Mouse (Mus musculus) spleen, adult 2 months (tissue): ENCODE results near the gene Pip5k1c. TPM values are rescaled to one million over a fixed set of nuclear protein-coding genes. Genes with fewer than 3 reads are reported as not detected.

ENCODE experiments used
- DNase-seq, 2 experiments: peaks; one replicate each; pipeline versions ENCODE4 v3.0.0 to v3.0.0-alpha.2; 2012 to 2021; ENCODE audit warnings: low spot score in 2 of 2, low read depth in 1 of 2
- H3K27ac ChIP-seq: fragments of 200-500 bp; 2 replicates; pipeline ENCODE4 v1.5.1; 2012; ENCODE audit warnings: low read length, inconsistent platforms; ENCODE audit not compliant: insufficient read depth
- H3K27me3 ChIP-seq: fragments of 200-500 bp; 2 replicates; pipeline ENCODE4 v1.6.1; 2012; ENCODE audit warnings: mild to moderate bottlenecking, moderate library complexity, low read length, inconsistent platforms; ENCODE audit not compliant: control insufficient read depth, insufficient read depth
- H3K36me3 ChIP-seq: fragments of 200-500 bp; 2 replicates; pipeline ENCODE4 v1.6.1; 2012; ENCODE audit warnings: mild to moderate bottlenecking, low read length, inconsistent platforms; ENCODE audit not compliant: control insufficient read depth, insufficient read depth
- H3K4me1 ChIP-seq: fragments of 200-500 bp; 2 replicates; pipeline ENCODE4 v1.6.1; 2011; ENCODE audit warnings: inconsistent platforms; ENCODE audit not compliant: control insufficient read depth, insufficient read depth, insufficient read length
- H3K4me3 ChIP-seq: fragments of 200-500 bp; 2 replicates; pipeline ENCODE4 v1.5.1; 2011; ENCODE audit warnings: mild to moderate bottlenecking, inconsistent platforms; ENCODE audit not compliant: insufficient read depth, insufficient read length; ENCODE audit errors: extremely low read depth
- CTCF ChIP-seq: fragments of 200-500 bp; IDR thresholded peaks from 2 replicates; pipeline ENCODE4 v1.5.1; 2011; ENCODE audit warnings: mild to moderate bottlenecking, inconsistent platforms; ENCODE audit not compliant: insufficient read depth, insufficient read length, insufficient replicate concordance; ENCODE audit errors: extremely low read depth
- POLR2A ChIP-seq: fragments of 200-500 bp; IDR thresholded peaks from 2 replicates; pipeline ENCODE4 v1.6.1; 2011; ENCODE audit warnings: low read depth, low read length, inconsistent platforms
- WGBS: fragments of 180-500 bp; shearing (Covaris S2); methylation state at CpG from one replicate; pipeline ENCODE4 v1.1.7; 2018; 5-methylcytosine and 5-hydroxymethylcytosine counted together
- polyA plus RNA-seq: library from polyadenylated mRNA; depleted of rRNA; stranded (reverse); fragments of >200 nt; gene quantifications from 2 replicates; pipeline ENCODE4 v1.2.3, GENCODE M21; 2012

Gene Pip5k1c
- polyA plus RNA-seq, 1 experiment: 93.2 TPM

DNA sequence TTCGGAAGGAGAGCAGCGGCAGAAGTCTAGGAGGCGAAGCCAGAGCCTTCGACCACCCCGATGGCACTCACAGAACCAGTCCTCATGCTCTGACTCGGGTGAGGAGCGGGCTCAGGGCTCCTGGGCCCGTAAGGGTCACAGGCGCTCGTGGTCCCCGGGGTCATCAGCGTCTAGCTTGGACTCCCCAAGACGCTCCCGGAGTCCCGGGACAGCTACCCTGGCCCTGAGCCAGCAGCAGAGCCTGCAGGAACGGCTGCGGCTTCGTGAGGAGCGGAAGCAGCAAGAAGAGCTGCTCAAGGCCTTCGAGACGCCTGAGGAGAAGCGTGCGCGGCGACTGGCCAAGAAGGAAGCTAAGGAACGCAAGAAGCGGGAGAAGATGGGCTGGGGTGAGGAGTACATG is 29.7 kb downstream of the Pip5k1c start:
- Histone ChIP-seq H3K27ac (no peak overlapping the region), H3K4me3 (no peak overlapping the region), H3K36me3 (peaks cover 44% of the 10 kb centered on the region), H3K27me3 (no peaks in the 10 kb centered on the region), H3K4me1 (peaks cover 9% of the 10 kb centered on the region; the same call in 1 of the 2 replicates)
- 91% methylated on average over 27 of the region's 27 CpGs for WGBS
- no peak for DNase-seq
- TF ChIP-seq CTCF (no peak), POLR2A (no peak)

DNA sequence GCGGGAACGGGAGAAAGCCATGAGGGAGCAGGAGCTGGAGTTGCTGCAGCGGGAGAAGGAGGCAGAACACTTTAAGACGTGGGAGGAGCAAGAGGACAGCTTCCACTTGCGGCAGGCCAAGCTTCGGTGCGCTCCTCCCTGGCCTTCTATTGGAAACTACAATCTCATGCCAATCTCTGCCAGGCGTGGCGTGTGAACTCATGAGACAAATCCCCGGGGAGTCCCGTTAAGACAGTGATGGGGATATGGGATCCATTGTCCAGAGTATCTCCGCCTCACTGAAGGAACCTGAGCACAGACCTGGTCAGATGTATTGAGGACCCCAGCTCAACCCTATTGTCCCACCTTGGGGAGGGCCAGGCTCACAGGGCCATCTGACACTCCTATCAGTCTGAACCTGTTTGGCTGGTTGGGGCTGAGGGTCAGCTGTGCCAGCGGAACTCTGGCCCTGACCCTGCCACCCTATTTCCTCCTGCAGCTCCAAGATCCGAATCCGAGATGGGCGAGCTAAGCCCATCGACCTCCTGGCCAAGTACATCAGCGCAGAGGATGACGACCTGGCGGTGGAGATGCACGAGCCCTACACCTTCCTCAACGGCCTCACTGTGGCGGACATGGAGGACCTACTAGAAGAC is 30.5 kb downstream of the Pip5k1c start:
- TF ChIP-seq CTCF (no peak), POLR2A (no peak)
- Histone ChIP-seq H3K4me3 (no peak overlapping the region), H3K27me3 (no peaks in the 10 kb centered on the region), H3K36me3 (peaks cover 42% of the 10 kb centered on the region), H3K27ac (no peak overlapping the region), H3K4me1 (peaks cover 9% of the 10 kb centered on the region; the same call in 1 of the 2 replicates)
- no peak for DNase-seq
- 95% methylated on average over 23 of the region's 23 CpGs for WGBS

DNA sequence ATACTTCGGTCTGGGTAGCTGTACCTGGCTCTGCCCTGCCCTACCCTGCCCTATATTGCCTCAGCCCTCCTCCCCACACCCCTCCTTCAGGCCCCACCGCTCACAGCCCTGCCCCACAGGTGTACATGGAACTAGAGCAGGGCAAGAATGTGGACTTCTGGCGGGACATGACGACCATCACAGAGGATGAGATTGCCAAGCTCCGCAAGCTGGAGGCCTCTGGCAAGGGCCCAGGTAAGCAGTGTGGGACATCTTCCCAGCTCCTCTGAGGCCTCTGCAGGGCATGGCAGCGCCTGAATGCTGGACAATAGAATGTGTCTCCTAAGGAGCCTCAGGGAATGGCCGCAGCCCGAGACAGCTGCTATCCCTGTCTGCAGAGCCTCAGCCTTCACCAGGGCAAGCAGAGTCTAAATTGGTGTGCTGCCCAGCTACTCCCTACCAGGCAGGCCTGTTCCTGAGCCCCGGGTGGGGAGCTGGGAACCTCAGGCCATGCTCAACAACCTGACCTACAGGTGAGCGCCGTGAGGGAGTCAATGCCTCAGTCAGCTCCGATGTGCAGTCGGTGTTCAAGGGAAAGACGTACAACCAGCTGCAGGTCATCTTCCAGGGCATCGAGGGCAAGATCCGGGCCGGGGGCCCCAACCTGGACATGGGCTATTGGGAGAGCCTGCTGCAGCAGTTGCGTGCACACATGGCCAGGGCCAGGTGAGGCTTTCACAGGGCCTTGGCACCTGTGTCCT is 31.2 kb downstream of the Pip5k1c start:
- Histone ChIP-seq H3K4me3 (no peak overlapping the region), H3K4me1 (peaks cover 14% of the 10 kb centered on the region; the same call in 1 of the 2 replicates), H3K27me3 (no peaks in the 10 kb centered on the region), H3K36me3 (peaks cover 42% of the 10 kb centered on the region), H3K27ac (no peak overlapping the region)
- no peak for DNase-seq
- TF ChIP-seq CTCF: no peak
- TF ChIP-seq POLR2A: no peak
- WGBS: 96% methylated on average over 18 of the region's 18 CpGs

DNA sequence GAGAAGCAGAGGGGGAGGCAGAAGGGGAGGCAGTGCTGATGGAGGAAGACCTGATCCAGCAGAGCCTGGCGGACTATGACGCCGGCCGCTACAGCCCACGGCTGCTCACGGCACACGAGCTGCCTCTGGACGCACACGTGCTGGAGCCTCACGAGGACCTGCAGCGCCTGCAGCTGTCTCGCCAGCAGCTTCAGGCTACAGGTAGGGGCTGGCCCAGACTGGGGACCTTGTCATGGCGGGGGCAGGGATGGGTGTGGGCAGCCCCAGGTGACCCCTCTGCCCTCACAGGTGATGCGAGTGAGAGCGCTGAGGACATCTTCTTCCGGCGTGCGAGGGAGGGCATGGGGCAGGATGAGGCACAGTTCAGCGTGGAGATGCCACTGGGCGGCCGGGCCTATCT is 32.4 kb downstream of the Pip5k1c start:
- H3K27ac ChIP-seq: no peak overlapping the region
- no peak overlapping the region for H3K4me3 ChIP-seq
- no peak for DNase-seq
- 95% methylated on average over 21 of the region's 21 CpGs for WGBS
- H3K36me3 ChIP-seq: peaks cover 42% of the 10 kb centered on the region
- no peaks in the 10 kb centered on the region for H3K27me3 ChIP-seq
- H3K4me1 ChIP-seq: peaks cover 20% of the 10 kb centered on the region; the same call in 1 of the 2 replicates
- TF ChIP-seq CTCF (no peak), POLR2A (no peak)

DNA sequence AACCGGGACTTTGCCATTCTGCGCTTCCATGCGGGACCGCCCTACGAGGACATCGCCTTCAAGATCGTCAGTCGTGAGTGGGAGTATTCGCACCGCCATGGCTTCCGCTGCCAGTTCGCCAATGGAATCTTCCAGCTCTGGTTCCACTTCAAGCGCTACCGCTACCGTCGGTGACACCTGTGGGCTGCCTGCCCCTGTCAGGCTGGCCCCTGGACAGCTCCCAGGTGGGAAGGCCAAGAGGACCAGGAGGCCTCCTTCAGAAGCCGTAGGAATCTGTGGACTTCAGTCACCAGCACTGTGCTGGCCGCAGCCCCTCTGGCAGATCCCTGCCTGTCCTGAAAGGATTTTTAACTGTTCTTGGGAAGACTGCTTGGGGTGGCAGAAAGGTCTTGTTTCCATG is 33.0 kb downstream of the Pip5k1c start:
- H3K4me3 ChIP-seq: no peak overlapping the region
- peaks cover 42% of the 10 kb centered on the region for H3K36me3 ChIP-seq
- no peak overlapping the region for H3K27ac ChIP-seq
- H3K4me1 ChIP-seq: peaks cover 26% of the 10 kb centered on the region; the same call in 1 of the 2 replicates
- WGBS: 94% methylated on average over 18 of the region's 18 CpGs
- no peaks in the 10 kb centered on the region for H3K27me3 ChIP-seq
- no peak for TF ChIP-seq POLR2A
- TF ChIP-seq CTCF: no peak
- no peak for DNase-seq

DNA sequence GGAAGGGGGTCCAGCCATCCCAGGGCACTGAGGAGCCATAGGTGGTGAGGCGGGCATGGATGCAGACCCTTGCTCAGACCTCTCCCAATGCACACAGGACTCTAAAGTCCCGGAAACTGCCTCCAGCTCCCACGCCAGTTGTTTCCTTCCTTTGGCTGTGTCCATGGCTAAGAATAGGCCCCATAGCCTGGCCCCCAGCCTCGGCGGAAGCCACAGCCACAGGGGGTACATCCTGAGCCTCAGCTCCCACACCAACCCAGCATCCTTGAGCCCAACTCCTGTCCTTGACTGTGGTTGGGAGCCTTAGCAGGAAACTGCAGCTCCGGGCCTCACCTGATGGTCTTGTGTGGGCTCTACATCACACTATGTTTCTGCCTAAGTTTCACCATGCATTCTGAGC is 34.1 kb downstream of the Pip5k1c start:
- Histone ChIP-seq H3K36me3 (peaks cover 42% of the 10 kb centered on the region), H3K27ac (peak overlapping the region; percentile 39), H3K4me3 (no peak overlapping the region), H3K27me3 (no peaks in the 10 kb centered on the region), H3K4me1 (peaks cover 25% of the 10 kb centered on the region; the same call in 1 of the 2 replicates)
- WGBS: 29% methylated on average over 6 of the region's 6 CpGs
- DNase-seq: no peak
- no peak for TF ChIP-seq POLR2A

DNA sequence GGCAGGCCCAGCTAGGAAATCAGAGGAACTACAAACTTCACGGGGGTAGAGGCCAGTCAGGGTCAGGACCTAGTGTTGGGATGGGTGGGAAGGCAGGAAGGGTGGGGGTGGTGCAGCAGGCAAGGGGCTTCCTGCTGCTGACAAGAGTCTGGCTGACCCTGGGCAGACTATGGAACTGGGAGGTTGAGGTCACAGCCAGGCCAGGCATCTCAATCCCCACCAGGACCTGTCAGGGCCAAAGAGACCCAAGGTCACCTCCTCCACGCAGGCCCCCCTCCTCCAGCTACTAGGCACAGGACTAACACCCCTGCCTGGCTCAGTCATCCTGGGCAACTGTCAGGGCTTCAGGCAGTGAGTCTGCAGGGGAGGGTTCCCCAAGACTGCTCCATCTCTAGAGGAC is 35.2 kb downstream of the Pip5k1c start:
- no peak for DNase-seq
- Histone ChIP-seq H3K27me3 (no peaks in the 10 kb centered on the region), H3K27ac (peak overlapping the region; percentile 86), H3K36me3 (peaks cover 41% of the 10 kb centered on the region), H3K4me3 (no peak overlapping the region), H3K4me1 (peaks cover 24% of the 10 kb centered on the region)
- TF ChIP-seq POLR2A (no peak), CTCF (no peak)
- WGBS: 45% methylated on average over 2 of the region's 2 CpGs
